Mouse (Mus musculus) liver, adult 2 months (tissue): Measurements from ENCODE around the gene A730071L15Rik. TPM values are rescaled to one million over a fixed set of nuclear protein-coding genes. Genes with fewer than 3 reads are reported as not detected.
A peak's percentile ranks its signal among the peaks of the same experiment; 100 is the strongest.

Experiments used
- DNase-seq: peaks from one replicate; pipeline ENCODE4 v3.0.0-alpha.2; 2011; ENCODE audit warnings: low read depth, low spot score; ENCODE audit errors: extremely low read depth
- H3K27ac ChIP-seq: fragments of 200-500 bp; replicated peaks from 2 replicates; pipeline ENCODE4 v1.5.1; 2012; ENCODE audit warnings: low read depth, mild to moderate bottlenecking, control low read depth, inconsistent platforms, low read length; ENCODE audit not compliant: insufficient read depth
- H3K27me3 ChIP-seq: fragments of 200-500 bp; 2 replicates; pipeline ENCODE4 v1.6.1; 2012; ENCODE audit warnings: mild to moderate bottlenecking, moderate library complexity, low read length, inconsistent platforms; ENCODE audit not compliant: control insufficient read depth, insufficient read depth
- H3K36me3 ChIP-seq: fragments of 200-500 bp; 2 replicates; pipeline ENCODE4 v1.6.1; 2012; ENCODE audit warnings: low read length, inconsistent platforms; ENCODE audit not compliant: control insufficient read depth, insufficient read depth
- H3K4me1 ChIP-seq: fragments of 200-500 bp; 2 replicates; pipeline ENCODE4 v1.6.1; 2011; ENCODE audit warnings: low read length; ENCODE audit not compliant: control insufficient read depth, insufficient read depth
- H3K4me3 ChIP-seq: fragments of 200-500 bp; 2 replicates; pipeline ENCODE4 v1.5.1; 2011; ENCODE audit warnings: low read depth, mild to moderate bottlenecking, control low read depth, low read length, moderate library complexity; ENCODE audit not compliant: insufficient read depth
- H3K79me2 ChIP-seq: fragments of 200-500 bp; 2 replicates; pipeline ENCODE4 v1.6.1; 2012; ENCODE audit warnings: inconsistent platforms, mild to moderate bottlenecking, low read length, moderate library complexity; ENCODE audit not compliant: control insufficient read depth, insufficient read depth
- H3K9ac ChIP-seq: fragments of 200-500 bp; 2 replicates; pipeline ENCODE4 v1.6.1; 2012; ENCODE audit warnings: low read depth, mild to moderate bottlenecking, control low read depth, inconsistent platforms, low read length
- CTCF ChIP-seq: fragments of 200-500 bp; IDR thresholded peaks from 2 replicates; pipeline ENCODE4 v1.5.1; 2011; ENCODE audit warnings: low read depth, low read length, control low read depth
- POLR2A ChIP-seq: fragments of 200-500 bp; IDR thresholded peaks from 2 replicates; pipeline ENCODE4 v1.6.1; 2011; ENCODE audit warnings: low read length, control low read depth; ENCODE audit not compliant: insufficient read depth; ENCODE audit errors: extremely low read depth
- WGBS: fragments of 180-500 bp; shearing (Covaris S2); methylation state at CpG from one replicate; pipeline ENCODE4 v1.1.7; 2018; 5-methylcytosine and 5-hydroxymethylcytosine counted together
- polyA plus RNA-seq: library from polyadenylated mRNA; depleted of rRNA; stranded (reverse); fragments of >200 nt; gene quantifications from 2 replicates; pipeline ENCODE4 v1.2.3, GENCODE M21; 2012
- total RNA-seq: library from RNA; depleted of rRNA; stranded (reverse); fragments of >200 nt; gene quantifications from 2 replicates; pipeline ENCODE4 v1.2.3, GENCODE M21; 2014

The A730071L15Rik gene
- total and polyA plus RNA-seq, 2 experiments, result 0.05 to 0.09 TPM

- TF ChIP-seq POLR2A (no peak), CTCF (no peak)
- WGBS, result 89% methylated on average over 3 of the region's 3 CpGs
- Histone ChIP-seq H3K36me3 (peaks cover 10% of the 10 kb centered on the region), H3K9ac (no peak overlapping the region), H3K79me2 (peaks cover 31% of the 10 kb centered on the region; the same call in 1 of the 2 replicates), H3K4me1 (peaks cover 4% of the 10 kb centered on the region; the same call in 1 of the 2 replicates), H3K27ac (no peak overlapping the region), H3K27me3 (no peaks in the 10 kb centered on the region), H3K4me3 (no peak overlapping the region)
- DNase-seq, result no peak
Observed at GRCm38 (mm10) chr11:6187399-6187798, 12.4 kb upstream of the A730071L15Rik start.

GRCm38 (mm10) chr11:6187878-6188277 is 12.0 kb upstream of the A730071L15Rik start:
- peak; percentile 96 for TF ChIP-seq CTCF
- no peak for TF ChIP-seq POLR2A
- no peak overlapping the region for H3K27ac ChIP-seq
- H3K4me1 ChIP-seq, result peaks cover 4% of the 10 kb centered on the region; the same call in 1 of the 2 replicates
- H3K79me2 ChIP-seq, result peaks cover 28% of the 10 kb centered on the region; the same call in 1 of the 2 replicates
- H3K36me3 ChIP-seq, result peaks cover 12% of the 10 kb centered on the region
- no peak overlapping the region for H3K4me3 ChIP-seq
- peak; percentile 76 for DNase-seq
- WGBS, result 2% methylated on average over 2 of the region's 2 CpGs
- H3K27me3 ChIP-seq, result no peaks in the 10 kb centered on the region
- no peak overlapping the region for H3K9ac ChIP-seq

GRCm38 (mm10) chr11:6196780-6197179 is 3.0 kb upstream of the A730071L15Rik start:
- no peak overlapping the region for H3K9ac ChIP-seq
- no peak overlapping the region for H3K27ac ChIP-seq
- peaks cover 8% of the 10 kb centered on the region; the same call in 1 of the 2 replicates for H3K36me3 ChIP-seq
- TF ChIP-seq CTCF (no peak), POLR2A (no peak)
- no peak for DNase-seq
- 88% methylated on average over 8 of the region's 8 CpGs for WGBS
- H3K4me3 ChIP-seq, result no peak overlapping the region
- H3K27me3 ChIP-seq, result no peaks in the 10 kb centered on the region
- peaks cover 31% of the 10 kb centered on the region; the same call in 1 of the 2 replicates for H3K79me2 ChIP-seq
- peaks cover 8% of the 10 kb centered on the region for H3K4me1 ChIP-seq

GRCm38 (mm10) chr11:6198449-6198848 is 1.4 kb upstream of the A730071L15Rik start:
- Histone ChIP-seq H3K36me3 (no peaks in the 10 kb centered on the region), H3K4me3 (no peak overlapping the region), H3K79me2 (peaks cover 27% of the 10 kb centered on the region; the same call in 1 of the 2 replicates), H3K27me3 (no peaks in the 10 kb centered on the region), H3K27ac (no peak overlapping the region), H3K9ac (no peak overlapping the region), H3K4me1 (peaks cover 8% of the 10 kb centered on the region)
- no peak for DNase-seq
- 84% methylated on average over 4 of the region's 4 CpGs for WGBS
- no peak for TF ChIP-seq CTCF
- no peak for TF ChIP-seq POLR2A

GRCm38 (mm10) chr11:6200087-6200569 is 299 bp downstream of the A730071L15Rik start, which contains the start of gene Nudcd3:
Gene Nudcd3, minus strand, starts transcription at chr11:6200415.
- under 1% methylated on average over 39 of the region's 39 CpGs for WGBS
- Histone ChIP-seq H3K27ac (peak within 1 kb of the TSS; percentile 89), H3K79me2 (peaks cover 18% of the 10 kb centered on the region; the same call in 1 of the 2 replicates), H3K4me1 (peaks cover 7% of the 10 kb centered on the region), H3K4me3 (peak within 1 kb of the TSS; percentile 77), H3K27me3 (no peaks in the 10 kb centered on the region; the same call in 1 of the 2 replicates), H3K9ac (peak within 1 kb of the TSS; percentile 83), H3K36me3 (no peaks in the 10 kb centered on the region)
- TF ChIP-seq POLR2A, result 0 out of 2 replicates have a peak, but pooled peaks have one; percentile 29
- no peak for TF ChIP-seq CTCF
- peak; percentile 86 for DNase-seq

- TF ChIP-seq POLR2A (no peak), CTCF (no peak)
- DNase-seq, result no peak
- Histone ChIP-seq H3K36me3 (no peaks in the 10 kb centered on the region), H3K4me1 (peaks cover 7% of the 10 kb centered on the region), H3K27ac (no peak overlapping the region), H3K4me3 (peak overlapping the region; percentile 77; the same call in 1 of the 2 replicates), H3K9ac (no peak overlapping the region), H3K79me2 (peaks cover 18% of the 10 kb centered on the region; the same call in 1 of the 2 replicates), H3K27me3 (no peaks in the 10 kb centered on the region; the same call in 1 of the 2 replicates)
- WGBS, result 24% methylated on average over 9 of the region's 9 CpGs
Observed at GRCm38 (mm10) chr11:6200570-6200969, 741 bp downstream of the A730071L15Rik start.
